Mouse (Mus musculus): ENCODE data around the gene Rapgef1.

- TF ChIP-seq CTCF (IDR thresholded peaks at IDR 0.05): no peak
- TF ChIP-seq EP300 (IDR thresholded peaks at IDR 0.05): no peak
These were observed 37.6 kb downstream of the Rapgef1 start for GRCm38 (mm10) chr2:29657089-29657488.

Data from lung, postnatal 0 days (tissue).